Mouse (Mus musculus) MEL (cell line): ENCODE measurements around the gene Gm20604.
A peak's percentile ranks its signal among the peaks of the same experiment; 100 is the strongest.

ENCODE experiments used
- CTCF ChIP-seq, 3 experiments: IDR thresholded peaks in 2 of 3; conservative IDR thresholded peaks in 1 of 3; 2 replicates each; pipeline ENCODE4 v1.5.1; 2011 to 2012; ENCODE audit warnings: low read length in 3 of 3, low read depth in 2 of 3, mild to moderate bottlenecking in 2 of 3, improper control_type of control experiment in 1 of 3, inconsistent platforms in 1 of 3, mixed read lengths in 1 of 3, moderate library complexity in 1 of 3; ENCODE audit not compliant: control insufficient read depth in 1 of 3, insufficient read depth in 1 of 3, poor library complexity in 1 of 3, severe bottlenecking in 1 of 3
- EP300 ChIP-seq, 2 experiments: IDR thresholded peaks; 2 replicates each; pipeline ENCODE4 v1.6.1; 2011; ENCODE audit warnings: improper control_type of control experiment in 2 of 2, low read length in 2 of 2, low read depth in 1 of 2, mild to moderate bottlenecking in 1 of 2
- KAT2A ChIP-seq: conservative IDR thresholded peaks from 2 replicates; pipeline ENCODE4 v1.6.1; 2012; ENCODE audit warnings: low read depth, low read length, improper control_type of control experiment, inconsistent platforms
- MAZ ChIP-seq: IDR thresholded peaks from 2 replicates; pipeline ENCODE4 v1.6.1; 2012; ENCODE audit warnings: low read depth, mild to moderate bottlenecking, inconsistent platforms, low read length, improper control_type of control experiment
- POLR2A ChIP-seq, 2 experiments: IDR thresholded peaks; 2 replicates each; pipeline ENCODE4 v1.6.1; 2011 to 2012; ENCODE audit warnings: low read length in 2 of 2, mild to moderate bottlenecking in 2 of 2, control low read depth in 1 of 2, improper control_type of control experiment in 1 of 2, low read depth in 1 of 2, moderate library complexity in 1 of 2; ENCODE audit not compliant: control insufficient read depth in 1 of 2, insufficient read depth in 1 of 2, poor library complexity in 1 of 2
- ZNF384 ChIP-seq: IDR thresholded peaks from 2 replicates; pipeline ENCODE4 v1.6.1; 2012; ENCODE audit warnings: low read depth, mild to moderate bottlenecking, inconsistent platforms, low read length, improper control_type of control experiment

GRCm38 (mm10) chr12:102705216-102705871, 53.1 kb downstream of the Gm20604 start:
- TF ChIP-seq POLR2A (IDR thresholded peaks at IDR 0.05; ENCODE audit: control insufficient read depth in 1 of 2, insufficient read depth in 1 of 2, low read depth in 1 of 2, low read length in 2 of 2, poor library complexity in 1 of 2) (0 out of 4 replicates have a peak, but pooled peaks of 1 of the 2 experiments have one; percentile 10), KAT2A (no peak), ZNF384 (no peak), CTCF (IDR thresholded peaks at IDR 0.05 in 2 of 3, conservative IDR thresholded peaks at IDR 0.05 in 1 of 3; ENCODE audit: control insufficient read depth in 1 of 3, insufficient read depth in 1 of 3, low read depth in 2 of 3, low read length in 3 of 3, poor library complexity in 1 of 3, severe bottlenecking in 1 of 3) (peak in 2 of 3 experiments; percentile 76 to 97; a peak in 5 of 6 replicates), EP300 (IDR thresholded peaks at IDR 0.05; ENCODE audit: low read depth in 1 of 2, low read length in 2 of 2) (peak in 1 of 2 experiments; percentile 47; a peak in 1 of 4 replicates), MAZ (peak; percentile 73; the same call in 1 of the 2 replicates)
